Mouse (Mus musculus): Measurements from ENCODE around the gene Cdc20b. TPM values are rescaled to one million over a fixed set of nuclear protein-coding genes. Genes with fewer than 3 reads are reported as not detected.

Cdc20b gene
- polyA plus RNA-seq, 1 experiment from 2014 or later, result 0.75 TPM

- Histone ChIP-seq H3K9ac (replicated peaks; ENCODE audit: low read length) (no peak overlapping the region), H3K4me3 (replicated peaks; ENCODE audit: low read depth, low read length) (peak overlapping the region; percentile 52), H3K4me1 (ENCODE audit: control insufficient read depth, insufficient read depth, low read length) (peaks cover 12% of the 10 kb centered on the region), H3K9me3 (ENCODE audit: control insufficient read depth, low read length) (no peaks in the 10 kb centered on the region), H3K4me2 (ENCODE audit: low read length) (peak overlapping the region; percentile 98), H3K36me3 (ENCODE audit: control insufficient read depth, insufficient read depth, low read length) (no peaks in the 10 kb centered on the region), H3K27me3 (ENCODE audit: control insufficient read depth, insufficient read depth, low read length) (peaks cover 28% of the 10 kb centered on the region; the same call in 1 of the 2 replicates), H3K27ac (replicated peaks; ENCODE audit: low read depth, low read length) (no peak overlapping the region)
- ATAC-seq (ENCODE audit: low FRiP score, low TSS enrichment) (peak; percentile 64; the same call in 1 of the 2 replicates), DNase-seq (peak; percentile 97)
- 1% methylated on average over 4 of the region's 4 CpGs for WGBS
Observed at GRCm38 (mm10) chr13:113035852-113036251, 941 bp downstream of the Cdc20b start.

- Histone ChIP-seq H3K27me3 (ENCODE audit: control insufficient read depth, insufficient read depth, low read length) (no peaks in the 10 kb centered on the region), H3K9me3 (ENCODE audit: control insufficient read depth, low read length) (no peaks in the 10 kb centered on the region), H3K36me3 (ENCODE audit: control insufficient read depth, insufficient read depth, low read length) (no peaks in the 10 kb centered on the region), H3K4me1 (ENCODE audit: control insufficient read depth, insufficient read depth, low read length) (peaks cover 2% of the 10 kb centered on the region; the same call in 1 of the 2 replicates), H3K4me2 (ENCODE audit: low read length) (peak overlapping the region; percentile 74), H3K9ac (replicated peaks; ENCODE audit: low read length) (no peak overlapping the region; the same call in 1 of the 2 replicates), H3K4me3 (replicated peaks; ENCODE audit: low read depth, low read length) (peak overlapping the region; percentile 46), H3K27ac (replicated peaks; ENCODE audit: low read depth, low read length) (no peak overlapping the region)
- DNase-seq (no peak), ATAC-seq (ENCODE audit: low FRiP score, low TSS enrichment) (no peak)
- WGBS, result 77% methylated on average over 3 of the region's 3 CpGs
Observed at GRCm38 (mm10) chr13:113044876-113045275, 10.0 kb downstream of the Cdc20b start.

GRCm38 (mm10) chr13:113045458-113046110, 10.7 kb downstream of the Cdc20b start:
- Histone ChIP-seq H3K27ac (replicated peaks; ENCODE audit: low read depth, low read length) (no peak overlapping the region), H3K9me3 (ENCODE audit: control insufficient read depth, low read length) (no peaks in the 10 kb centered on the region), H3K4me3 (replicated peaks; ENCODE audit: low read depth, low read length) (peak overlapping the region; percentile 46), H3K9ac (replicated peaks; ENCODE audit: low read length) (peak overlapping the region; percentile 35; the same call in 1 of the 2 replicates), H3K36me3 (ENCODE audit: control insufficient read depth, insufficient read depth, low read length) (no peaks in the 10 kb centered on the region), H3K27me3 (ENCODE audit: control insufficient read depth, insufficient read depth, low read length) (no peaks in the 10 kb centered on the region), H3K4me2 (ENCODE audit: low read length) (peak overlapping the region; percentile 74), H3K4me1 (ENCODE audit: control insufficient read depth, insufficient read depth, low read length) (peaks cover 2% of the 10 kb centered on the region; the same call in 1 of the 2 replicates)
- WGBS, result 16% methylated on average over 18 of the region's 18 CpGs
- ATAC-seq (ENCODE audit: low FRiP score, low TSS enrichment) (no peak), DNase-seq (peak; percentile 15)

- H3K9me3 ChIP-seq (ENCODE audit: control insufficient read depth, low read length), result no peaks in the 10 kb centered on the region
- ATAC-seq (ENCODE audit: low FRiP score, low TSS enrichment), result peak; percentile 74; the same call in 1 of the 2 replicates
- H3K4me2 ChIP-seq (ENCODE audit: low read length), result peak within 1 kb of the TSS; percentile 74
- H3K27ac ChIP-seq (replicated peaks; ENCODE audit: low read depth, low read length), result no peak within 1 kb of the TSS
- H3K4me3 ChIP-seq (replicated peaks; ENCODE audit: low read depth, low read length), result peak within 1 kb of the TSS; percentile 46
- H3K4me1 ChIP-seq (ENCODE audit: control insufficient read depth, insufficient read depth, low read length), result peaks cover 2% of the 10 kb centered on the region; the same call in 1 of the 2 replicates
- no peaks in the 10 kb centered on the region for H3K27me3 ChIP-seq (ENCODE audit: control insufficient read depth, insufficient read depth, low read length)
- H3K9ac ChIP-seq (replicated peaks; ENCODE audit: low read length), result peak within 1 kb of the TSS; percentile 35; the same call in 1 of the 2 replicates
- 5% methylated on average over 21 of the region's 21 CpGs for WGBS
- peak; percentile 86 for DNase-seq
- no peaks in the 10 kb centered on the region for H3K36me3 ChIP-seq (ENCODE audit: control insufficient read depth, insufficient read depth, low read length)
Observed at GRCm38 (mm10) chr13:113046211-113046883, 11.4 kb downstream of the Cdc20b start, which contains the start of gene Gpx8. Gpx8 (minus strand) TSS chr13:113046410.

GRCm38 (mm10) chr13:113047018-113047417, 12.1 kb downstream of the Cdc20b start:
- H3K4me2 ChIP-seq (ENCODE audit: low read length), result no peak overlapping the region

GRCm38 (mm10) chr13:113047647-113048046, 12.7 kb downstream of the Cdc20b start:
- no peak overlapping the region for H3K9ac ChIP-seq (replicated peaks; ENCODE audit: low read length)
- no peaks in the 10 kb centered on the region for H3K27me3 ChIP-seq (ENCODE audit: control insufficient read depth, insufficient read depth, low read length)
- DNase-seq (no peak), ATAC-seq (ENCODE audit: low FRiP score, low TSS enrichment) (no peak)
- H3K9me3 ChIP-seq (ENCODE audit: control insufficient read depth, low read length), result no peaks in the 10 kb centered on the region
- no peaks in the 10 kb centered on the region for H3K36me3 ChIP-seq (ENCODE audit: control insufficient read depth, insufficient read depth, low read length)
- H3K27ac ChIP-seq (replicated peaks; ENCODE audit: low read depth, low read length), result no peak overlapping the region
- no peak overlapping the region for H3K4me2 ChIP-seq (ENCODE audit: low read length)
- 66% methylated on average over 3 of the region's 3 CpGs for WGBS
- no peak overlapping the region for H3K4me3 ChIP-seq (replicated peaks; ENCODE audit: low read depth, low read length)
- H3K4me1 ChIP-seq (ENCODE audit: control insufficient read depth, insufficient read depth, low read length), result peaks cover 2% of the 10 kb centered on the region; the same call in 1 of the 2 replicates

More at GRCm38 (mm10) chr13:113047018-113047417, 12.1 kb downstream of the Cdc20b start:
- ATAC-seq (ENCODE audit: low FRiP score, low TSS enrichment), result 0 out of 2 replicates have a peak, but pooled peaks have one; percentile 25
- no peak for DNase-seq
- Histone ChIP-seq H3K27ac (replicated peaks; ENCODE audit: low read depth, low read length) (no peak overlapping the region), H3K9me3 (ENCODE audit: control insufficient read depth, low read length) (no peaks in the 10 kb centered on the region), H3K4me3 (replicated peaks; ENCODE audit: low read depth, low read length) (no peak overlapping the region), H3K9ac (replicated peaks; ENCODE audit: low read length) (no peak overlapping the region), H3K36me3 (ENCODE audit: control insufficient read depth, insufficient read depth, low read length) (no peaks in the 10 kb centered on the region), H3K27me3 (ENCODE audit: control insufficient read depth, insufficient read depth, low read length) (no peaks in the 10 kb centered on the region), H3K4me1 (ENCODE audit: control insufficient read depth, insufficient read depth, low read length) (peaks cover 2% of the 10 kb centered on the region; the same call in 1 of the 2 replicates)

- 96% methylated on average over 8 of the region's 8 CpGs for WGBS
Observed at GRCm38 (mm10) chr13:113054230-113054629, 19.3 kb downstream of the Cdc20b start.

GRCm38 (mm10) chr13:113055826-113056225, 20.9 kb downstream of the Cdc20b start:
- H3K4me3 ChIP-seq (replicated peaks; ENCODE audit: low read depth, low read length), result no peak overlapping the region
- no peaks in the 10 kb centered on the region for H3K27me3 ChIP-seq (ENCODE audit: control insufficient read depth, insufficient read depth, low read length)
- ATAC-seq (ENCODE audit: low FRiP score, low TSS enrichment) (no peak), DNase-seq (peak; percentile 63)
- H3K27ac ChIP-seq (replicated peaks; ENCODE audit: low read depth, low read length), result no peak overlapping the region
- H3K9ac ChIP-seq (replicated peaks; ENCODE audit: low read length), result no peak overlapping the region
- no peaks in the 10 kb centered on the region for H3K36me3 ChIP-seq (ENCODE audit: control insufficient read depth, insufficient read depth, low read length)
- H3K9me3 ChIP-seq (ENCODE audit: control insufficient read depth, low read length), result no peaks in the 10 kb centered on the region
- 35% methylated on average over 8 of the region's 8 CpGs for WGBS
- H3K4me1 ChIP-seq (ENCODE audit: control insufficient read depth, insufficient read depth, low read length), result no peaks in the 10 kb centered on the region
- H3K4me2 ChIP-seq (ENCODE audit: low read length), result no peak overlapping the region

More at GRCm38 (mm10) chr13:113054230-113054629, 19.3 kb downstream of the Cdc20b start:
- no peak for DNase-seq
- H3K9me3 ChIP-seq (ENCODE audit: control insufficient read depth, low read length), result no peaks in the 10 kb centered on the region
- H3K9ac ChIP-seq (replicated peaks; ENCODE audit: low read length), result no peak overlapping the region
- no peak overlapping the region for H3K27ac ChIP-seq (replicated peaks; ENCODE audit: low read depth, low read length)
- no peaks in the 10 kb centered on the region for H3K36me3 ChIP-seq (ENCODE audit: control insufficient read depth, insufficient read depth, low read length)
- no peaks in the 10 kb centered on the region for H3K27me3 ChIP-seq (ENCODE audit: control insufficient read depth, insufficient read depth, low read length)
- no peak overlapping the region for H3K4me3 ChIP-seq (replicated peaks; ENCODE audit: low read depth, low read length)
- H3K4me1 ChIP-seq (ENCODE audit: control insufficient read depth, insufficient read depth, low read length), result no peaks in the 10 kb centered on the region
- no peak for ATAC-seq (ENCODE audit: low FRiP score, low TSS enrichment)
- H3K4me2 ChIP-seq (ENCODE audit: low read length), result no peak overlapping the region

Data from midbrain, embryonic 14.5 days (tissue).